Mouse (Mus musculus) midbrain, postnatal 0 days (tissue): ENCODE data around the gene Olfr1359. TPM values are rescaled to one million over a fixed set of nuclear protein-coding genes. Genes with fewer than 3 reads are reported as not detected.
"Not testable (repeated sequence)": the region's sequence is repeated elsewhere in the genome, so short reads cannot be mapped to it uniquely, and the experiment has no call there.

ENCODE experiments used
- ATAC-seq: fragments of 200-750 bp; cut with Nextera tagmentation; 2 replicates; pipeline ENCODE4 v1.8.0; 2017; ENCODE audit warnings: moderate number of reproducible peaks, mild to moderate bottlenecking, moderate TSS enrichment, moderate library complexity; ENCODE audit not compliant: low FRiP score
- DNase-seq: peaks from one replicate; pipeline ENCODE4 v3.0.0-alpha.2; 2015; ENCODE audit warnings: low spot score
- H3K27ac ChIP-seq: fragments of 300-500 bp; sonication (generic); 2 replicates; pipeline ENCODE4 v1.5.1; 2014; ENCODE audit warnings: low read depth, mild to moderate bottlenecking, low read length, mixed read lengths
- H3K27me3 ChIP-seq: fragments of 300-500 bp; sonication (generic); 2 replicates; pipeline ENCODE4 v1.6.1; 2014; ENCODE audit warnings: low read length, control low read depth, mixed read lengths; ENCODE audit not compliant: insufficient read depth
- H3K36me3 ChIP-seq: fragments of 300-500 bp; sonication (generic); 2 replicates; pipeline ENCODE4 v1.6.1; 2014; ENCODE audit warnings: low read length, control low read depth, mixed read lengths; ENCODE audit not compliant: insufficient read depth
- H3K4me1 ChIP-seq: fragments of 300-500 bp; sonication (generic); 2 replicates; pipeline ENCODE4 v1.6.1; 2014; ENCODE audit warnings: mild to moderate bottlenecking, control low read depth, antibody characterized with exemption, low read length, mixed read lengths; ENCODE audit not compliant: insufficient read depth
- H3K4me2 ChIP-seq: fragments of 300-500 bp; sonication (generic); 2 replicates; pipeline ENCODE4 v1.6.1; 2014; ENCODE audit warnings: low read depth, mild to moderate bottlenecking, low read length, mixed read lengths; ENCODE audit not compliant: poor library complexity, severe bottlenecking
- H3K4me3 ChIP-seq: fragments of 300-500 bp; sonication (generic); 2 replicates; pipeline ENCODE4 v1.5.1; 2014; ENCODE audit warnings: low read depth, mild to moderate bottlenecking, low read length, moderate library complexity
- H3K9ac ChIP-seq: fragments of 300-500 bp; sonication (generic); replicated peaks from 2 replicates; pipeline ENCODE4 v1.6.1; 2014; ENCODE audit warnings: mild to moderate bottlenecking, low read length, moderate library complexity, mixed read lengths; ENCODE audit not compliant: poor library complexity, severe bottlenecking
- H3K9me3 ChIP-seq: fragments of 300-500 bp; sonication (generic); 2 replicates; pipeline ENCODE4 v1.6.1; 2016; ENCODE audit warnings: low read length, control low read depth
- CTCF ChIP-seq: IDR thresholded peaks from 2 replicates; pipeline ENCODE4 v1.5.1; 2016; ENCODE audit warnings: antibody characterized with exemption, mild to moderate bottlenecking
- WGBS: fragments of 180-500 bp; shearing (Covaris S2); extraction: QIAGEN DNeasy Blood & Tissue Kit; methylation state at CpG from one replicate; pipeline ENCODE4 v1.1.7; 2014; 5-methylcytosine and 5-hydroxymethylcytosine counted together
- polyA plus RNA-seq: library from polyadenylated mRNA; unstranded; fragments of >200 nt; fragmentation: Nextera tagmentation; extraction: Ambion mirVana; gene quantifications from 2 replicates; pipeline ENCODE4 v1.2.1, GENCODE M21; 2015
- total RNA-seq: library from RNA; depleted of rRNA; stranded (reverse); fragments of >200 nt; gene quantifications from 2 replicates; pipeline ENCODE4 v1.2.3, GENCODE M21; 2014

Olfr1359 gene
- total and polyA plus RNA-seq, 2 experiments from 2014 or later: not detected

DNA sequence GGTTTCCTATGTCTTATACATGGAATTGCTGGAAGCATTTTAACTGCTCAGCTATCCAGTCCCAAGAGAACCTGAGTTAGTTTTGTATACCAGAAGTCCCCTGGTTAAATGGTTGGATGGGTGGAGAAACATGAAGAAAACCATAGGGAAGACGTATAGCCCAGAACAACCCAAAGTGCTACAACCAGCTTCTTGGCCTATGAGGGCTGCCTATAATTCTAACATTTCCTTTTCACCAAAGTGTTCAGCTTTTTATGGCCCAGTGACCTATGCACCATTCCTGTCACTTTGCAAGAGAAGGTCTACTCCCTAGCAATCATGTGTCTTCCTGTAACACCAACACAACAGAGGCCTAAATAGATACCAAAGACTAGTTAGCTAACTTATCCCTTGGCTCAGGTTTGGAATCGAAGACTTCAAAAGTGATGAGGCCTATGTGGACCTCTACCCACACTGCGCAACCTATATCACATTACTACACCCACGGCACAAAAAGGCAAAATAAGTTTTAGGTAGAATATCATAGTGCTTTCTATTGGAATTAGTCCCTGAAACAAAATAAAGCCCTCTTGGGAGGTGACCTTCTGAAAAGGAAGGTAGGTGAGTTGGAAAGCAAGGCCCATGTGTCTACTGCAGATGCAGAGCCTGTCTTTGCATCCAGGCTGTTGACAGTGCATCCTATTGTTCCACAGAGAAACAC, 20.6 kb downstream of the Olfr1359 start:
- 63% methylated on average over 4 of the region's 4 CpGs for WGBS
- DNase-seq (no peak), ATAC-seq (no peak)
- no peak overlapping the region; the same call in 1 of the 2 replicates for H3K9ac ChIP-seq
- H3K4me3 ChIP-seq: peak overlapping the region; percentile 38
- no peaks in the 10 kb centered on the region for H3K27me3 ChIP-seq
- no peak for TF ChIP-seq CTCF
- H3K27ac ChIP-seq: no peak overlapping the region
- peaks cover 2% of the 10 kb centered on the region for H3K4me1 ChIP-seq
- H3K9me3 ChIP-seq: no peaks in the 10 kb centered on the region
- H3K36me3 ChIP-seq: no peaks in the 10 kb centered on the region
- peak overlapping the region; percentile 54 for H3K4me2 ChIP-seq

GRCm38 (mm10) chr13:21721107-21721756, 23.3 kb downstream of the Olfr1359 start:
- Histone ChIP-seq H3K4me3 (peak overlapping the region; percentile 39), H3K4me2 (peak overlapping the region; percentile 57)
- not testable (repeated sequence) for H3K9ac ChIP-seq, H3K36me3 ChIP-seq, H3K9me3 ChIP-seq, H3K27ac ChIP-seq, H3K4me1 ChIP-seq, H3K27me3 ChIP-seq, DNase-seq
- ATAC-seq: 0 out of 2 replicates have a peak, but pooled peaks have one; percentile 2
- WGBS: 1% methylated on average over 15 of the region's 44 CpGs
- 0 out of 2 replicates have a peak, but pooled peaks have one; percentile 4 for TF ChIP-seq CTCF

- not testable (repeated sequence) for H3K27me3 ChIP-seq, H3K36me3 ChIP-seq, H3K9ac ChIP-seq, H3K4me1 ChIP-seq, H3K9me3 ChIP-seq, H3K27ac ChIP-seq
- H3K4me3 ChIP-seq: peak within 1 kb of the TSS; percentile 39
- ATAC-seq: peak; percentile 96
- under 1% methylated on average over 37 of the region's 37 CpGs for WGBS
- peak within 1 kb of the TSS; percentile 57 for H3K4me2 ChIP-seq
- peak; percentile 96 for DNase-seq
These were observed 24.0 kb downstream of the Olfr1359 start, which contains the start of gene Hist1h2bm for GRCm38 (mm10) chr13:21721757-21722372. Hist1h2bm (plus strand) TSS chr13:21722044.

- Histone ChIP-seq H3K27me3 (no peaks in the 10 kb centered on the region), H3K9ac (no peak overlapping the region), H3K4me1 (no peaks in the 10 kb centered on the region; the same call in 1 of the 2 replicates), H3K36me3 (no peaks in the 10 kb centered on the region), H3K4me3 (peak overlapping the region; percentile 39), H3K27ac (no peak overlapping the region), H3K4me2 (peak overlapping the region; percentile 50), H3K9me3 (no peaks in the 10 kb centered on the region)
- ATAC-seq (peak; percentile 69), DNase-seq (peak; percentile 51)
- no peak for TF ChIP-seq CTCF
- 2% methylated on average over 10 of the region's 11 CpGs for WGBS
These were observed 24.5 kb downstream of the Olfr1359 start for GRCm38 (mm10) chr13:21722373-21722925.

DNA sequence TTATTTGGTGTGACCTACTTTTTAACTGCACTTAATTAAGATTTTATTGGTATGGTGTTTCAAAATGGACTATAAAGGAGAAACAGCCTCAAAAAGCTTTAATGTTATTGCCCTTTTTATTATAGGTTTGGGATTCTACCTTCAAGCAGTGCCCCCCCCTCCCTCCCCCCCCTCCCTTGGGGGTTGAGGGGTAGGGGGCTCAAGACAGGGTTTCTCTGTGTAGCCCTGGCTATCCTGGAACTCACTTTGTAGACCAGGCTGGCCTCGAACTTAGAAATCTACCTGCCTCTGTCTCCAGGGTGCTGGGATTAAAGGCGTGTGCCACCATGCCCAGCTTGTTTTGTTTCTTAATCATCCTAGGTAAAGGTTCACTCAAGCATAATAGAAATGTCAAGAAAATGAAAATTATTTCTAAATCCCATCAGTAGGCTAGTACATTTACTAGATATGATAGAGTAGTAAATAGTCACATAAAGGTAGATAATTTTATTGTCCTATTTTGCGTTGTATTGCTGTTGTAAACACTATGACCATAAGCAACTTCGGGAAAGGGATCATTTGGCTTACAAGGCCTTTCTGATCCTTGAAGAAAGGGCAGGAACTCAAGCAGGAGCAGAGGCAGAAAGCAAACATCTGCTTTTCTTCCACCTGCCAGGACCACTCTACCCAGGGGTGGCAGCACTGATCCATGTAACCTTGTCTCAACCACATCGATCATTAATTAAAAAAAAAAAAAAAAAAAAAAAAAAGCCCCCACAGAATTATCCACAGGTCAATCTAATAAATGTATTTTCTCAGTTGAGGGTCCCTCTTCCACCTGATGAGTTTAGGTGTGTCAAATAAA, 25.3 kb downstream of the Olfr1359 start:
- Histone ChIP-seq H3K4me3 (no peak overlapping the region), H3K27ac (no peak overlapping the region), H3K9me3 (no peaks in the 10 kb centered on the region), H3K4me1 (no peaks in the 10 kb centered on the region; the same call in 1 of the 2 replicates), H3K9ac (no peak overlapping the region), H3K27me3 (no peaks in the 10 kb centered on the region), H3K36me3 (no peaks in the 10 kb centered on the region), H3K4me2 (no peak overlapping the region)
- peak; percentile 22 for TF ChIP-seq CTCF
- 37% methylated on average over 5 of the region's 5 CpGs for WGBS
- no peak for DNase-seq
- ATAC-seq: no peak
